Mouse (Mus musculus): ENCODE measurements around the gene Phox2b.

GRCm38 (mm10) chr5:67098733-67099323, at the start of gene Phox2b:
- no peak for TF ChIP-seq EP300 (IDR thresholded peaks at IDR 0.05; ENCODE audit: low read depth)
- no peak for TF ChIP-seq CTCF (IDR thresholded peaks at IDR 0.05; ENCODE audit: low read depth)
